Mouse (Mus musculus): ENCODE results near the gene Nol9.

Gene Nol9

DNA sequence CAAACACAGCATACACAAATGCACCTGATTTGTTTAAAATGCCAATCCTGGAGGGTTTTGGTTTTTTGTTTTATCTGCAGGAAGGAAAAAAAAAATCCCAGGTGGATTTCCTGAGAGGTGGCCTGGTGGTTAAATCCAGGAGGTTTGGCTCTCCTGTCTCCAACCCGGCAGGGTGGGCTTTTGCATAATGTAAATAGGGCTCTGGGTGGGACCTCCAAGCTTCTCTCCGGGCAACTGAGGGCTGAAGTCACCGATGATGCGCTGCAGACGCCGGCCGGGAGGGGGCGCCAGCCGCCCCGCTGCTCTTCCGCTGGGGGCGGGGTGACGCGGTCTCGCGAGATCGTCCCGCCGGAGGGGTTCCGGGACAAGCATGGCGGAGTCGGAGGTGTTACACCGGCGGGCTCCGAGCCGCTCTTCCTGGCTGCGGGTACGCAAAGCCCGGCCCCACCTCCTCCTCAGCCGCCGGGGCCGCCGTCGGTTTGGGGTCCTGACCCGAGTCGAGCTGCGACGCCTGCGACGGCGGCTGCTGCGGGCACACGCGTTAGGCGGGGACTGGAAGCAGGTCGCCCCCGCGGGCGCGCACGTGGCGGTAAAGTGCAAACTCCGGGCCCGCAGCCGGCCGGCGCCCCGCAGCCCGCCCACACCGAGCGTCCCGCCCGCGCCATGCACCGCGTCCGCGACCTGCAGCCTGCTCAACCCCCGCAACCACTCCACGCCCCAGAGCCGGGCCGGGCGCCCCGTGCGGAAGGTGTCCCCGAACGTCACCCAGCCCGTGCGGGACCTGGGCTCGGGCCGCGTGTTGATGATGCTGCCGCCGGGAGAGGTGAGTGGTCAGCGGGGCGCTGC, at the start of gene Nol9:
Nol9 (plus strand) TSS at position 337 of the 846 bp plus-strand sequence.
- DNase-seq (ENCODE audit: low spot score in 2 of 2): peak; percentile 75 to 88

DNA sequence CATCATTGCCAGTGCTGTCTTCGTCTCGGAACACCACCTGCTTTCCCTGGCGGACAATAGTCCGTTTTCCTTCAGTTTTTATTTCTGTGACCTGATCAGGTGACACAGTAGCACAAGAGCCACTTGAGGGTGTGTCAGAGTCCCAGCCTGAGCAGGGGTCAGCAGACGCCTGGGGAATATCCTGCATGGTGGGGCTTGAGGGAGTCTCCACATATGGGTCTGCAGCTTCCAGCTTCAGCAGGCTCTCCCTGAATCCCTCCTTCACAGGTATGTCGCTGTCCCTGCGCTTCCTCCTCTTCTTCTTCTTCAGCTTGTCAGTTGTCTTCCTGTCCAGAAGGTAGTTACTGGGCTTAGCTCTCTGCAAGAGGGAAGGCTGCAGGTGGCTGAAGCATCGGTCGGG, 47.0 kb upstream of the Nol9 start:
- no peak for DNase-seq (ENCODE audit: low spot score in 2 of 2)

DNA sequence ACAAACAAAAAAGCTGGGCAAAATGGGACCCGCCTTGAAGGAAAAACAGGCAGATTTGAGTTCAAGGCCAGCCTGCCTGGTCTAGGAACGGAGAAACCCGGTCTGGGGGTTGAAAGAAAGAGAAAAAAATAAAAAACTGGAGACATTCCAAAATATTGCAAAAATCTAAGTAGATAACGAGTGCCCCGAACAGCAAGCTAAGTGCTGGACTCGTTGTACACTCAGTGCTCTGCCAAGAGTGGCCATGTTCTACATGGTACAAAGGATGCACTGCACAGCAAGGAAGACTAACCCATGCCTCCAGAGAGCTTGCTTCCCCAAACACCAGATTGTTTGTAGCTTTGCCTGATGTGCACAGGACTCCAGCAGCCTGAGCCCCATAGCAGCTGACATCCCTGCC, 46.1 kb upstream of the Nol9 start:
- DNase-seq (ENCODE audit: low spot score in 2 of 2): no peak

DNA sequence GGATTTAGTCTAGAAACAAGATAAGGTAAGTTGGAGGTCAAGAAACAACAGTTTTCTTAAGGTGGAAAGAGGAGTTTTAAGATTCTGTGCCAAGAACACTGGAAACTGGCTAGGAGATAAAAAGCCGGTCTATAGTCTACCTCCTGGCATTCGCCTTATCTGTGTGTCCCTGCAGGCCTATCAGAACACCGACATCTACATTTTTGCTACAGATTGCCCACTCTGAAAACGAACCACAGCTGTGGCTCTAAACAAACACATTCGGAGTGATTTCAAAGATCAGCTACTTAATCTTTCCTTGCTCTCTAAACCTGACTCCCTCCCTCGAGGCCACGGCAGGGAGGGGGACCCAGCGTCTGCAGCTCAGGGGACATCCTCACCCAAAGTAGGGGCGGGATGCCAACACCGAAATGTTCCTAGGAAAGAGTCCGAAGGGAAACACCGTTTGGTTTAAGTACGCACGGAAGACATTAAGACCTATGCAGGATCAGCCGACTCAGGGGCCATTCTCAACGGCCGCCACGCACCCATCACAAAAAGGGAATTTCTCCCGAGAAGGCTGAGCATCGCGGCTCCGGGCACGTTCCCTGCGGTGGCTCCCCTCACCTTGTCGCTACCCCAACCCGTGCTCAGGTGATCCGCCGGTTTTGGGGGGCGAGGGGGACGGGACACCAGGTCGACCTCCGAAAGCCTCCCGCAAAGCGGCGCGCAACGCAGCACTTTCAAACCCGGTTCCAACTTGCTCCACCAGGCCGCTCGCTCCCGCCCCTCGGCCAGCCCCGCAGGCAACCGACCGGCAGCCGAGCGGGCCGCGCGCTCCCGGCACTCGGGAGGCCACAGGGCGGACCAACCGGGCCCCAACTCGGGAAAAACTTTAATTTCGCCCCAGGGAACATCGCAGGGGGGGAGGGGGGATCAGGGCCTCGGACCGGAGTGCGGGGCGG, 44.6 kb upstream of the Nol9 start:
- no peak for DNase-seq (ENCODE audit: low spot score in 2 of 2)

DNA sequence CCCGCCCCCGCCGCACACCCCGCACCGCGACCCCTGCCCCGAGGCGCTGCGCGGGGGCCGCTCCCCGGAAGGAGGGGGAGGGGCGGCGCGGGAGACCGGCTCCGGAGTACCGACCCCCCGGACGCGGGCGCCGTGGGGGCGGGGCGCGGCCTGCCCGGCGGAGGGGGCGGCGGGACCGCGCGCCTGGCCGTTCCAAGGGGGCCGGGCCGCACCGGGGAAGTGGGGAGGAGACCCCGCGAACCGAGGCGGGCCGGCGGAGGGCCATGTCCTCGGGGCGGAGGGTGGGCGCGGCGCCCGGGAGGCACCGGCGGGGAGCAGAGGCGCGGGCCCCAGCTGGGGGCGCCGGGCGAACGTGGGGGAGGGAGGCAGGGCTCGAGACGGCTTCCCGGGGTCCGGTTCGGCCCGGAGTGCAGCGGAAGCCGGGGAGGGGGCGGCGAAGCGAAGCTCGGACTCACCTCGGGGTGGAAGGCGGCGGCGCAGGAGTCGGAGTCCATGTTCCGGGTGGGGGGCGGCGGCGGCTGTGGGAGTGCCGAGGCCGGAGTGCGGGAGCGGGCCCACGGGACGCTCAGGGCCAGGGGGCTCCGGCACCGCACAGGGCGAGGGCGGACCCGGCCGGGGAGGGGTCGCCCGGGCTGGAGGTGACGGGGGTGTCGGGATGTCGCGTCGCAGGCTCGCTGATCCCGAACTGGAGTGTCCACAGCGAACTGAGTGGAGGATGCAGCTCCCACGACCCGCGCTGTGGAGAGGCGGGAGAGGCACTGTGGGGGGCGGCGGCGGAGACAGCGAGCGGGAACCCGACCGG, 43.5 kb upstream of the Nol9 start:
- no peak for DNase-seq (ENCODE audit: low spot score in 2 of 2)

GRCm38 (mm10) chr4:151996173-151996950, 42.8 kb upstream of the Nol9 start, which contains the start of gene Phf13:
Gene Phf13 (minus strand): TSS chr4:151996258.
- peak; percentile 97 to 99 for DNase-seq (ENCODE audit: low spot score in 2 of 2)

DNA sequence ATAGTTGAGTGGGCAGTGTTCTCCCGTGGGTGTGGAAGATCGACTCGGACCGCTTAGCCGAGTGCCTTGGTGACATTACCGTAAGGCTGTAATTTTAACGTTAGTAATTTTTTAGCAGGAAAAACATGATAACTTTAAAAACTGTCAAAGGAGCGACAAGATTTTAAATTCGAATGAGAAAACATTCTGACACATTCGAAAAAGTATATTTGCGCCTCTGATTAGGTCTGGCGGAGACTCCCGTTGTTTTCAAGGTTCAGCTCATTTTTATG, 42.2 kb upstream of the Nol9 start:
- no peak for DNase-seq (ENCODE audit: low spot score in 2 of 2)

DNA sequence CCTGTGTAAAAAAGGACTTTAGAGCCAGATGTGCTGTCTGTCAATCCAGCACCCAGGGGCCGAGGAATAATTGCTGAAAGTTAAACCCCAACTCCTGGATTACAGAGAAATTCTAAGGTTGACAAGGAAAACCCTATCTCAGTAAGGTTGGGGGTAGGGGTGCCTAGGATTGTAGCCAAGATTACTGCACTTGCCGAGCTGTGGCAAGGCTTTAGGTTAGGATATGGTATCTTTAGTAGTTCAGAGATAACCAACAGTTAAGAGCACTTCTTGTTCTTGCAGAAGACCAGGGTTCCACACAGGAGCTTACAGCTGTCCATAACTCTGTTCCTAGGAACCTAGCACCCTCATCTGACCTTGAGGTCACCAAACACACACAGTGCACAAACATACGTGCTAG, 41.4 kb upstream of the Nol9 start:
- no peak for DNase-seq (ENCODE audit: low spot score in 2 of 2)

DNA sequence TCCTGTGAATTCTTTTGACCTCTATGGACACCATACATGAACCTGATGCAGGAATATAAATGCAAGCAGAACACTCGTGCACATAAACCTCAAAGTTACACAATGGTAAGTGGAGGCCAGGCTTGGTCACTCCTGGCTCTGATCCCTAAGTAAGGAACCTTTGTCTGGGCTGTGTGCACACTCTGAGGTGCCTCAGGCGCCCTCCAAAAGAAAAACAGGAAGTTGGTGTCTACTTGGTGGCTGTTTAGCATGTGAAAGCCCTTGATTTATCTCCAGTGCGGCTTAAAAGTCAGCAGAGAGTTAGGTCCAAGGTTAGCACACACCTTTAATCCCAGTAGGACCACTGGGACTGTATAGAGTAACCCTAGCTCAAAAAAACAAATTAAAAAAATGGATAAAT, 39.6 kb upstream of the Nol9 start:
- DNase-seq (ENCODE audit: low spot score in 2 of 2): no peak

DNA sequence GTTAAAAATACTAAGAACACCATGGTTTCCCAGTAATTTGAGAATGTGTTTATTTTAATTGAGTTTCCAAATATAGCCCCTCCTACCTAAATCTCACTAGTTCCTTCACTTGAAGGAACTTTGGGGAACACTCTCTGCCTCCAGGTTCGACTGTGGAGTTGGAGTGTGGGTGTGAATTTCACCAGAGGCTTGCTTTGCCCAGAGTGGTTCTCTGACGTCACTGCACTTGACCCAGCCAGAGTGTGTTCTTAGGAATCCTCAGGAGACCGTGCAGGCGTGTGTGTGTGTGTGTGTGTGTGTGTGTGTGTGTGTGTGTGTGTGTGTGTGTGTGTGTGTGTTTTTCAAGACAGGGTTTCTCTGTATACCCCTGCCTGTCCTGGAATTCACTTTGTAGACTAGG, 38.2 kb upstream of the Nol9 start:
- no peak for DNase-seq (ENCODE audit: low spot score in 2 of 2)

DNA sequence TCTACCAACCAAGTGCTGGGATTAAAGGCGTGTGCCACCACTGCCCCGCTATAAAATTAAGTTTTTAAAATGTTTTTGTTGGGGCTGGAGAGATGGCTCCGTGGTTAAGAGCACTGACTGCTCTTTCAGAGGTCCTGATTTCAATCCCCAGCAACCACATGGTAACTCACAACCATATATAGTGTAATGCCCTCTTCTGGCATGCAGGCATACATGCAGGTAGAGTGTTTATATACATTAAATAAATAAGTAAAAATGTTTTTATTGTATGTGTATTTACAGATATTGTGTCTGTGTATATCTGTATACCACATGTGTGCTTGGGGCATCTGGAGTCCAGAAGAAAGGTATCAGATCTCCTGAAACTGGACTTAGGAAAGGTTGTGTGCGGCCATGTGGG, 37.8 kb upstream of the Nol9 start:
- no peak for DNase-seq (ENCODE audit: low spot score in 2 of 2)

DNA sequence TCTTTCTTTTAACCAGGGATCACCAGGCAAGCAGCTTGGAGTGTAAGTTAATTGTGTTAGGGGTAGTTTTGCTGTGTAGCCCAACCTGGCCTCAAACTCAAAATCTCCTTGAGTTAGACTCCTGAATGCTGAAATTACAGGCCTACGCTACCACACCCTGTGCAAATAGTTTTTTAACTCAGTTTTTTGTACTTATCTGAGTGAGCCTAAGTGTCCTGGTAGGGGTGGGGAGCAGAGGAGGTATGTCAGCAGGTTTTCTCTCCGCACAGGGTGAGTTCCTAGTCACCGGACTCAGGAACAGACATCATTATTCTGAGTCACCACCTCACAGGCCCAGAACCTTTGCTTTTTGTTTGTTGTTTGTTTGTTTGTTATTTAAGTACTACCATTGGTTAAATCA, 37.1 kb upstream of the Nol9 start:
- no peak for DNase-seq (ENCODE audit: low spot score in 2 of 2)

- no peak for DNase-seq (ENCODE audit: low spot score in 2 of 2)
Measured at GRCm38 (mm10) chr4:152006137-152006536, 33.0 kb upstream of the Nol9 start.

DNA sequence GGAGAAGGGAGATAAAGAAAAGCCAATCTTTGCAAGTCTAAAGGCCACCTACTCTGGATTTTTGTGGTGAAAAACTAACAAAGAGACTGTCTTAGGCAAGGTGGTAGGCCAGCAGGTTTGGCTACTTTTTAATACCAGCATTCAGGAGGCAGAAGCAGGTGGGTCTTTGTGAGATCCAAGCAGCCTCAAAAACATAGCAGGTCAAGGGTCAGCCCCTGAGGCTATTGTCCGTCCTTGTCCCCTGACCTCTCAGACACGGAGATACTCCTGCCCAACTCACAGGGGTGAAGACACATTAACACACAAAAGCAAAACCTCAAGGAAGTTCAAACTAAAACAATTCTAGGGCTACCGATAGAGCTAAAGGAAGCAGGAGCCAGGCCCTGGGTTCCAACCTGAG, 32.3 kb upstream of the Nol9 start:
- DNase-seq (ENCODE audit: low spot score in 2 of 2): no peak

DNA sequence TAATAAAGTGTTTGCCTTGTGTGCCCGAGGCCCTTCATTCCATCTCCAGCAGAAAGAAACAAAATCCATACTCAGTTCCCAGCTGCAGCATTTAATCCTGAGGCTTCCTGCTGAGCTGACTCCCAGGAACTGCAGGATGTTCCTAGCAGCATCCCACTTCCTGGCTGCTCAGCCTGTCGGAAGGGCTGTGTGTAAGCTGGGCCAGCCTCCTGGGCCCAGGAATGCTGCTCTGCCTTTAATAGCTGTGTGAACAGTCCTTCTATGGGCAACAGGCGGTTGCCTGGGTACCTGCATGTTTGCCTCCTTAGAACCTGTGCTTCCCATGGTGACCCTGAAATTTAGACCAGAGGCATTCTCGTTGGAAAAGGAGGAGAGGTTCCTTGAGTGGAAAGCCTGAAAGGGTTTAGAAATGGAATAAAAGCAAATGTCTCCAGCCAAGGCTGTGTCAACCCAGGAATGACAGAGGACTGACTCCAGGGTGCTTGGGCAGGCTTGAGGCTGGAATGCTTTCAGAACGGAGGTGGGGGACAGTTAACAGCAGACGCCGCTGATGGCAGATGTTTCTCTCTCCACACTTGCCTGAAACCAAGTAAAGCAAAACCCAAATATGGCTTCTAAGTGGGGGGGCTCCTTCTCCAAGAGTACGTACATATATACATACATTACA, 31.5 kb upstream of the Nol9 start:
- no peak for DNase-seq (ENCODE audit: low spot score in 2 of 2)

GRCm38 (mm10) chr4:152008148-152008500, 31.0 kb upstream of the Nol9 start:
- DNase-seq (ENCODE audit: low spot score in 2 of 2): no peak

DNA sequence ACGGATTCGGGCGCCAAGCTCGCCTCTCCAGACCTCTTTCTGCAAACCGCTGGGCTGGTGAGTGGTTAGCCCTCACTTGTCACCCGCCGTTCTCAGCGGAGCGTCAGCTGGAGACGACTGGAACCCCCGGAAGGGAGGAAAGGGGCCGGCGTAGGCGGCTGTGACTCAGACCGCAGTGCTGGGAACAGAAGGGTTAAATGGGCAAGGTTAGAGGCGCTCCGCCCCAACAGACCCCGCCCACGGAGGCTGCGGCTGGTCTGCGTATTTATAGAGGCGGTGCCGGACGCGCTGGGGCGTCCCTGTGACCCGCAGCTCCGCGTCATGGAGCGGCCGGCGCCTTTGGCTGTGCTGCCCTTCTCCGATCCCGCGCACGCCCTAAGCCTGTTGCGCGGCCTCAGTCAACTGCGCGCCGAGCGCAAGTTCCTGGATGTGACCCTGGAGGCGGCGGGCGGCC, 30.5 kb upstream of the Nol9 start, which contains the start of gene Klhl21:
Klhl21 (plus strand) TSS at position 182 of the 454 bp plus-strand sequence.
- DNase-seq (ENCODE audit: low spot score in 2 of 2): peak; percentile 84 to 95

DNA sequence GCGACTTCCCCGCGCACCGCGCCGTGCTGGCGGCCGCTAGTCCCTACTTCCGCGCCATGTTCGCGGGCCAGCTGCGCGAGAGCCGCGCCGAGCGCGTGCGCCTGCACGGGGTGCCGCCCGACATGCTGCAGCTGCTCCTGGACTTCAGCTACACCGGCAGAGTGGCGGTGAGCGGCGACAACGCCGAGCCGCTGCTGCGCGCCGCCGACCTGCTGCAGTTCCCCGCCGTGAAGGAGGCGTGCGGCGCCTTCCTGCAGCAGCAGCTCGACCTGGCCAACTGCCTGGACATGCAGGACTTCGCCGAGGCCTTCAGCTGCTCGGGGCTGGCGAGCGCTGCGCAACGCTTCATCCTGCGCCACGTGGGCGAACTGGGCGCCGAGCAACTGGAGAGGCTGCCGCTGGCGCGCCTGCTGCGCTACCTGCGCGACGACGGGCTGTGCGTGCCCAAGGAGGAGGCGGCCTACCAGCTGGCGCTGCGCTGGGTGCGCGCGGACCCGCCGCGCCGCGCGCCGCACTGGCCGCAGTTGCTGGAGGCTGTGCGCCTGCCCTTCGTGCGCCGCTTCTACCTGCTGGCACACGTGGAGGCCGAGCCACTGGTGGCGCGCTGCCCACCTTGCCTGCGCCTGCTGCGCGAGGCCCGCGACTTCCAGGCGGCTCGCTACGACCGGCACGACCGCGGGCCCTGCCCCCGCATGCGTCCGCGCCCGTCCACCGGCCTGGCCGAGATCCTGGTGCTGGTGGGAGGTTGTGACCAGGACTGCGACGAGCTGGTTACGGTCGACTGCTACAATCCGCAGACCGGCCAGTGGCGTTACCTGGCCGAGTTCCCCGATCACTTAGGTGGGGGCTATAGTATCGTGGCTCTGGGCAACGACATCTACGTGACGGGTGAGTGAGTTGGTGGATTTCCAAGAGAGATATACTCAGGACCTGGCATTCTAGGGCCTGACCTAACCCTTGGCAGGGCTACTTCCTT, 29.8 kb upstream of the Nol9 start:
- peak in 1 of 2 experiments; percentile 80 for DNase-seq (ENCODE audit: low spot score in 2 of 2)

DNA sequence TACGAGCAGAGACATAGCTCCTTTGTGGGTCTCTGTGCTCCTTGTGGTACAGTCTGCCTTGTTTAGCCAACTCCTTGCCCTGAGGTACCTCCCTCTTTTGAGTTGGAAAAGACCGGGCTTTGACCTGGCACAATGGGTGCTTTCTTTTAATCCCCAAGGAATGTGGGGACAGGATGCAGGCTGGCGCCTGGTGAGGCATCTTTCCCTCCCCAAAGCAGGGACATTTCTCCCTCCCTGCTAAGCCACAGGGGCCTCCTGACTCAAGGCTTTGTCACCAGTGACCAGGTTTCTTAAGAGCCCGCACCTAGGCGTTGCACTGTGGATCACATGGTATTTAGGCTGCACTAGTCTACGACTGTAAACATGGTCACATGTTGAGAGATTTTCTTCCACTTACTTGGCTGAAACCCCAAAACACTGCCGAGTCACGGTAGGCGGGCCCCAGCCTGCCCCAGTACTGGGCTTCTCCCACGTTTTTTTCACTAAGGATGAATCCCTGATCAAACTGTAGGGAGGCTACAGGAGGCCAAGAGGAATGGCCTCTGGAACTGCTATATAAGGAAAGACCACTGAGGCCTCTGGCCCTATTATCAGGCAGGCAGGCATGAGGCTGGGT, 28.9 kb upstream of the Nol9 start:
- DNase-seq (ENCODE audit: low spot score in 2 of 2): no peak
